Mouse (Mus musculus): ENCODE results near the gene Ccdc93. TPM values are rescaled to one million over a fixed set of nuclear protein-coding genes. Genes with fewer than 3 reads are reported as not detected.

Ccdc93 gene
- polyA plus RNA-seq, 1 experiment = 0.06 TPM

GRCm38 (mm10) chr1:121394764-121395163 lies 36.1 kb upstream of the Ccdc93 start:
- no peaks in the 10 kb centered on the region for H3K27me3 ChIP-seq (ENCODE audit: control insufficient read depth)
- H3K4me1 ChIP-seq (ENCODE audit: control insufficient read depth) = no peaks in the 10 kb centered on the region
- TF ChIP-seq GATA1 (IDR thresholded peaks at IDR 0.05; ENCODE audit: low read length) (no peak), TAL1 (IDR thresholded peaks at IDR 0.05; ENCODE audit: low read length) (no peak)
- H3K4me3 ChIP-seq (replicated peaks) = no peak overlapping the region
- H3K9me3 ChIP-seq (ENCODE audit: control insufficient read depth, low read length) = no peaks in the 10 kb centered on the region
- H3K36me3 ChIP-seq (ENCODE audit: control insufficient read depth) = no peaks in the 10 kb centered on the region

GRCm38 (mm10) chr1:121396501-121396900 lies 34.3 kb upstream of the Ccdc93 start:
- TF ChIP-seq GATA1 (IDR thresholded peaks at IDR 0.05; ENCODE audit: low read length) = no peak
- H3K27me3 ChIP-seq (ENCODE audit: control insufficient read depth) = no peaks in the 10 kb centered on the region
- H3K4me1 ChIP-seq (ENCODE audit: control insufficient read depth) = no peaks in the 10 kb centered on the region
- no peaks in the 10 kb centered on the region for H3K9me3 ChIP-seq (ENCODE audit: control insufficient read depth, low read length)
- no peaks in the 10 kb centered on the region for H3K36me3 ChIP-seq (ENCODE audit: control insufficient read depth)
- no peak overlapping the region for H3K4me3 ChIP-seq (replicated peaks)

GRCm38 (mm10) chr1:121398231-121398630 lies 32.6 kb upstream of the Ccdc93 start:
- Histone ChIP-seq H3K9me3 (ENCODE audit: control insufficient read depth, low read length) (no peaks in the 10 kb centered on the region), H3K4me3 (replicated peaks) (no peak overlapping the region), H3K4me1 (ENCODE audit: control insufficient read depth) (no peaks in the 10 kb centered on the region), H3K36me3 (ENCODE audit: control insufficient read depth) (no peaks in the 10 kb centered on the region), H3K27me3 (ENCODE audit: control insufficient read depth) (no peaks in the 10 kb centered on the region)
- TF ChIP-seq TAL1 (IDR thresholded peaks at IDR 0.05; ENCODE audit: low read length) = no peak
- TF ChIP-seq GATA1 (IDR thresholded peaks at IDR 0.05; ENCODE audit: low read length) = no peak

GRCm38 (mm10) chr1:121398986-121399881 lies 31.6 kb upstream of the Ccdc93 start:
- Histone ChIP-seq H3K36me3 (ENCODE audit: control insufficient read depth) (no peaks in the 10 kb centered on the region), H3K9me3 (ENCODE audit: control insufficient read depth, low read length) (no peaks in the 10 kb centered on the region), H3K4me1 (ENCODE audit: control insufficient read depth) (no peaks in the 10 kb centered on the region), H3K27me3 (ENCODE audit: control insufficient read depth) (no peaks in the 10 kb centered on the region), H3K4me3 (replicated peaks) (no peak overlapping the region)
- no peak for TF ChIP-seq GATA1 (IDR thresholded peaks at IDR 0.05; ENCODE audit: low read length)
- no peak for TF ChIP-seq TAL1 (IDR thresholded peaks at IDR 0.05; ENCODE audit: low read length)

GRCm38 (mm10) chr1:121400243-121400642 lies 30.6 kb upstream of the Ccdc93 start:
- TF ChIP-seq GATA1 (IDR thresholded peaks at IDR 0.05; ENCODE audit: low read length) (no peak), TAL1 (IDR thresholded peaks at IDR 0.05; ENCODE audit: low read length) (no peak)
- H3K4me1 ChIP-seq (ENCODE audit: control insufficient read depth) = no peaks in the 10 kb centered on the region
- H3K9me3 ChIP-seq (ENCODE audit: control insufficient read depth, low read length) = no peaks in the 10 kb centered on the region
- H3K4me3 ChIP-seq (replicated peaks) = no peak overlapping the region
- H3K27me3 ChIP-seq (ENCODE audit: control insufficient read depth) = no peaks in the 10 kb centered on the region
- no peaks in the 10 kb centered on the region for H3K36me3 ChIP-seq (ENCODE audit: control insufficient read depth)

- Histone ChIP-seq H3K9me3 (ENCODE audit: control insufficient read depth, low read length) (no peaks in the 10 kb centered on the region), H3K4me1 (ENCODE audit: control insufficient read depth) (no peaks in the 10 kb centered on the region), H3K36me3 (ENCODE audit: control insufficient read depth) (no peaks in the 10 kb centered on the region), H3K4me3 (replicated peaks) (no peak overlapping the region), H3K27me3 (ENCODE audit: control insufficient read depth) (no peaks in the 10 kb centered on the region)
- TF ChIP-seq TAL1 (IDR thresholded peaks at IDR 0.05; ENCODE audit: low read length) = no peak
- TF ChIP-seq GATA1 (IDR thresholded peaks at IDR 0.05; ENCODE audit: low read length) = no peak
These were observed 11.8 kb upstream of the Ccdc93 start for GRCm38 (mm10) chr1:121419084-121419483.

GRCm38 (mm10) chr1:121419569-121420265 lies 11.1 kb upstream of the Ccdc93 start:
- TF ChIP-seq TAL1 (IDR thresholded peaks at IDR 0.05; ENCODE audit: low read length) = no peak
- no peak for TF ChIP-seq GATA1 (IDR thresholded peaks at IDR 0.05; ENCODE audit: low read length)
- Histone ChIP-seq H3K27me3 (ENCODE audit: control insufficient read depth) (no peaks in the 10 kb centered on the region), H3K4me3 (replicated peaks) (no peak overlapping the region), H3K4me1 (ENCODE audit: control insufficient read depth) (no peaks in the 10 kb centered on the region), H3K9me3 (ENCODE audit: control insufficient read depth, low read length) (no peaks in the 10 kb centered on the region), H3K36me3 (ENCODE audit: control insufficient read depth) (no peaks in the 10 kb centered on the region)

- TF ChIP-seq GATA1 (IDR thresholded peaks at IDR 0.05; ENCODE audit: low read length) = no peak
- TF ChIP-seq TAL1 (IDR thresholded peaks at IDR 0.05; ENCODE audit: low read length) = no peak
- Histone ChIP-seq H3K4me1 (ENCODE audit: control insufficient read depth) (peaks cover 19% of the 10 kb centered on the region), H3K36me3 (ENCODE audit: control insufficient read depth) (peaks cover 8% of the 10 kb centered on the region), H3K27me3 (ENCODE audit: control insufficient read depth) (no peaks in the 10 kb centered on the region), H3K4me3 (replicated peaks) (peak overlapping the region; percentile 68), H3K9me3 (ENCODE audit: control insufficient read depth, low read length) (no peaks in the 10 kb centered on the region)
These were observed 489 bp upstream of the Ccdc93 start for GRCm38 (mm10) chr1:121430183-121430937.

- TF ChIP-seq GATA1 (IDR thresholded peaks at IDR 0.05; ENCODE audit: low read length) (no peak), TAL1 (IDR thresholded peaks at IDR 0.05; ENCODE audit: low read length) (no peak)
- Histone ChIP-seq H3K27me3 (ENCODE audit: control insufficient read depth) (no peaks in the 10 kb centered on the region), H3K4me3 (replicated peaks) (no peak overlapping the region), H3K4me1 (ENCODE audit: control insufficient read depth) (peaks cover 15% of the 10 kb centered on the region), H3K36me3 (ENCODE audit: control insufficient read depth) (peaks cover 33% of the 10 kb centered on the region), H3K9me3 (ENCODE audit: control insufficient read depth, low read length) (no peaks in the 10 kb centered on the region)
These were observed 5.1 kb downstream of the Ccdc93 start for GRCm38 (mm10) chr1:121435981-121436380.
